Mouse (Mus musculus) thymus, postnatal 4 days (tissue): ENCODE measurements around the gene Lrrc30.

Experiments
- DNase-seq: peaks from one replicate; pipeline ENCODE4 v3.0.0; 2021

Lrrc30 gene

GRCm38 (mm10) chr17:67582681-67583356 is 49.7 kb downstream of the Lrrc30 start:
- DNase-seq: no peak

GRCm38 (mm10) chr17:67581839-67582238 is 50.7 kb downstream of the Lrrc30 start:
- no peak for DNase-seq
